Mouse (Mus musculus) embryonic facial prominence, embryonic 15.5 days (tissue): ENCODE results near the gene Rpl36a. TPM values are rescaled to one million over a fixed set of nuclear protein-coding genes. Genes with fewer than 3 reads are reported as not detected.

Source experiments
- ATAC-seq: fragments of 200-750 bp; cut with Nextera tagmentation; 2 replicates; pipeline ENCODE4 v1.8.0; 2017; ENCODE audit warnings: low read depth, moderate TSS enrichment; ENCODE audit not compliant: insufficient number of reproducible peaks, low FRiP score, low TSS enrichment
- H3K27ac ChIP-seq: fragments of 300-500 bp; sonication (generic); replicated peaks from 2 replicates; pipeline ENCODE4 v1.5.1; 2015; ENCODE audit warnings: mild to moderate bottlenecking, inconsistent platforms
- H3K27me3 ChIP-seq: fragments of 300-500 bp; sonication (generic); 2 replicates; pipeline ENCODE4 v1.6.1; 2015; ENCODE audit warnings: inconsistent platforms
- H3K36me3 ChIP-seq: fragments of 300-500 bp; sonication (generic); 2 replicates; pipeline ENCODE4 v1.6.1; 2015; ENCODE audit warnings: mild to moderate bottlenecking, inconsistent platforms
- H3K4me1 ChIP-seq: fragments of 300-500 bp; sonication (generic); 2 replicates; pipeline ENCODE4 v1.6.1; 2015; ENCODE audit warnings: inconsistent platforms
- H3K4me2 ChIP-seq: fragments of 300-500 bp; sonication (generic); replicated peaks from 2 replicates; pipeline ENCODE4 v1.6.1; 2015; ENCODE audit warnings: mild to moderate bottlenecking, inconsistent platforms
- H3K4me3 ChIP-seq: fragments of 300-500 bp; sonication (generic); replicated peaks from 2 replicates; pipeline ENCODE4 v1.5.1; 2015; ENCODE audit warnings: mild to moderate bottlenecking, inconsistent platforms
- H3K9ac ChIP-seq: fragments of 300-500 bp; sonication (generic); 2 replicates; pipeline ENCODE4 v1.6.1; 2015; ENCODE audit warnings: inconsistent platforms
- H3K9me3 ChIP-seq: fragments of 300-500 bp; sonication (generic); replicated peaks from 2 replicates; pipeline ENCODE4 v1.6.1; 2016; ENCODE audit warnings: inconsistent platforms
- WGBS: fragments of 180-500 bp; shearing (Covaris S2); methylation state at CpG from one replicate; pipeline ENCODE4 v1.1.7; 2015; 5-methylcytosine and 5-hydroxymethylcytosine counted together
- polyA plus RNA-seq: library from polyadenylated mRNA; unstranded; fragments of >200 nt; fragmentation: Nextera tagmentation; extraction: Ambion mirVana; gene quantifications from 2 replicates; pipeline ENCODE4 v1.2.1, GENCODE M21; 2015

Rpl36a gene
- polyA plus RNA-seq, 1 experiment from 2014 or later, result 400 TPM

DNA sequence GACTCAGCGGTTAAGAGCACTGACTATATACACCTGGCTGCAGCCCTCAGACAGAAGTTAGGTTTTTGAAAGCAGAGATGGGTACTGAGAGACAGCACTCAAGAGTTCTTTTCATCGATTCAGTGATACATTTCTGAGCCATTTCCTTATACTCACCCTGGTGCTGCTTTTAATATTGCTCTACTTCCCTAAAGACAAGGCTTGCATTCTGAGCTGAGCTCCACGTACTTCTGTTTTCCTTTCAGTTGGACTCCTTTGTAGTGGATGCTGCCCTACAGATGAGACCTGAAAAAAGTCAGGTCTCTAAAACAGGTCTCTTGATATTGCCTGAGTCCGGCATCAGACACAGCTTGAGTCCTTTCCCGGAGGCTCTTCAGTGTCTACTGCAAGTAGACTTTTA is 47.3 kb downstream of the Rpl36a start:
- no peak for ATAC-seq
- Histone ChIP-seq H3K9ac (no peak overlapping the region), H3K27me3 (no peaks in the 10 kb centered on the region), H3K9me3 (no peaks in the 10 kb centered on the region), H3K4me3 (no peak overlapping the region), H3K36me3 (no peaks in the 10 kb centered on the region), H3K4me2 (no peak overlapping the region), H3K4me1 (no peaks in the 10 kb centered on the region), H3K27ac (no peak overlapping the region)
- 83% methylated on average over 5 of the region's 5 CpGs for WGBS

DNA sequence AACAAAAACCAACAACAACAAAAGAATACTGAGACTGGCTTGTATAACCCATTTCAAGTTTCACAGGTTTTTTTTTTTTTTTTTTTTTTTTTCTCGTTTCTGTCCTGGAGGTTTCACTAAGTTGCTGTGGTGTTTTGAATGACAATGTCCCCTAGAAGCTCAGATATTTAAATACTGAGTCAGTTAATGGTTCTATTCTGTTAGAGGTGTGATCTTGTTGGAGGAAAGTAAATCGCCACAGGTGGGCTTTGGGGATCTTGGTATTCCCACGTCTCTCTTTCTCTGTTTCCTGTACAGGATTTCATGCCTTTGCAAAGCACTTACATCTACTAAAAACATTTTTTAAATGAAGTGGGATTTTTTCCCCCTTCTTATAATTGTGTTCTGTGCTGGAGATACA is 49.7 kb downstream of the Rpl36a start:
- Histone ChIP-seq H3K27ac (no peak overlapping the region), H3K36me3 (no peaks in the 10 kb centered on the region), H3K9me3 (no peaks in the 10 kb centered on the region), H3K4me1 (no peaks in the 10 kb centered on the region), H3K4me2 (no peak overlapping the region), H3K9ac (no peak overlapping the region), H3K27me3 (no peaks in the 10 kb centered on the region), H3K4me3 (no peak overlapping the region)
- ATAC-seq, result no peak
- 48% methylated on average over 3 of the region's 3 CpGs for WGBS

DNA sequence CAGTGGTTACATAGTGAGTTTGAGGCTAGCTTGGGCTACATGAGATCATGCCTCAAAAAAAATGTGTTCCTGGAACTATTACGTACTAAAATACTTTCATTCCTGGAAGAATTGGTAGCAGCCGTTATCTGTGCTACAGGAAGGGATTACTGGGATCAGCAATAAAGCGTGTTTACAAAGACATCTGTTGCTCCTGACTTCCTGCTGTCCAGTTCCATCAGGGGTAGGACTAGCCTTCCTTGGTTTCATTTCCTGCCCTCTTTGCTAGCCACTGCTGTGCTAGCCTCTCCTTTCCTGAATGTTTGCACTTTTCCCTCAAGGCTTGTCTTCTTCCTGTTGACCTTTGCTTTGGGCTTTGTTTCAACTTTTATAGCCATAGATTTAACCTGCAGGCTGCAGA is 50.4 kb downstream of the Rpl36a start:
- 54% methylated on average over 3 of the region's 3 CpGs for WGBS
- no peak overlapping the region for H3K4me2 ChIP-seq
- no peak overlapping the region for H3K4me3 ChIP-seq
- no peaks in the 10 kb centered on the region for H3K4me1 ChIP-seq
- no peaks in the 10 kb centered on the region for H3K27me3 ChIP-seq
- no peaks in the 10 kb centered on the region for H3K9me3 ChIP-seq
- H3K9ac ChIP-seq, result no peak overlapping the region
- ATAC-seq, result no peak
- H3K36me3 ChIP-seq, result no peaks in the 10 kb centered on the region
- no peak overlapping the region for H3K27ac ChIP-seq

Other genes with a start within 250 kb of the Rpl36a start
- 3.9 and 4.1 TPM in 2 replicates for gene Drp2, start 181.1 kb upstream of the Rpl36a start, polyA plus RNA-seq
- gene Taf7l, start 109.2 kb upstream of the Rpl36a start, polyA plus RNA-seq, result 0.08 and 0.33 TPM in 2 replicates
- gene Timm8a1, start 43.8 kb upstream of the Rpl36a start, polyA plus RNA-seq, result 60.5 and 64.9 TPM in 2 replicates
- gene Btk, start 2.1 kb upstream of the Rpl36a start, polyA plus RNA-seq, result 2.2 and 2.5 TPM in 2 replicates
- gene Gla, start 15.5 kb downstream of the Rpl36a start, polyA plus RNA-seq, result 4.3 and 5.6 TPM in 2 replicates
- gene Hnrnph2, start 15.5 kb downstream of the Rpl36a start, polyA plus RNA-seq, result 138 and 141 TPM in 2 replicates
- 4.5 and 5.1 TPM in 2 replicates for gene Armcx4, start 100.9 kb downstream of the Rpl36a start, polyA plus RNA-seq
- 62.1 and 64.1 TPM in 2 replicates for gene Armcx1, start 132.3 kb downstream of the Rpl36a start, polyA plus RNA-seq
- 26.9 and 27.2 TPM in 2 replicates for gene Armcx6, start 165.8 kb downstream of the Rpl36a start, polyA plus RNA-seq
- gene Armcx3, start 170.9 kb downstream of the Rpl36a start, polyA plus RNA-seq, result 86.9 and 96.8 TPM in 2 replicates
- gene Armcx2, start 223.6 kb downstream of the Rpl36a start, polyA plus RNA-seq, result 73.4 and 75.7 TPM in 2 replicates